Mouse (Mus musculus) intestine, embryonic 16.5 days (tissue): ENCODE measurements around the gene Pold3. TPM values are rescaled to one million over a fixed set of nuclear protein-coding genes. Genes with fewer than 3 reads are reported as not detected.
"Not testable (repeated sequence)": the region's sequence is repeated elsewhere in the genome, so short reads cannot be mapped to it uniquely, and the experiment has no call there.

Source experiments
- ATAC-seq: fragments of 200-750 bp; cut with Nextera tagmentation; 2 replicates; pipeline ENCODE4 v1.8.0; 2017; ENCODE audit warnings: moderate TSS enrichment, moderate library complexity
- H3K27ac ChIP-seq: fragments of 300-500 bp; sonication (generic); 2 replicates; pipeline ENCODE4 v1.5.1; 2014; ENCODE audit warnings: mild to moderate bottlenecking, low read length
- H3K27me3 ChIP-seq: fragments of 300-500 bp; sonication (generic); replicated peaks from 2 replicates; pipeline ENCODE4 v1.6.1; 2014; ENCODE audit warnings: low read length, control low read depth, mixed read lengths; ENCODE audit not compliant: control insufficient read depth, insufficient read depth
- H3K36me3 ChIP-seq: fragments of 300-500 bp; sonication (generic); 2 replicates; pipeline ENCODE4 v1.6.1; 2014; ENCODE audit warnings: low read length, control low read depth; ENCODE audit not compliant: control insufficient read depth, insufficient read depth
- H3K4me1 ChIP-seq: fragments of 300-500 bp; sonication (generic); 2 replicates; pipeline ENCODE4 v1.6.1; 2014; ENCODE audit warnings: low read length, control low read depth, mixed read lengths; ENCODE audit not compliant: control insufficient read depth, insufficient read depth
- H3K4me2 ChIP-seq: fragments of 300-500 bp; sonication (generic); 2 replicates; pipeline ENCODE4 v1.6.1; 2014; ENCODE audit warnings: low read depth, low read length, control low read depth
- H3K4me3 ChIP-seq: fragments of 300-500 bp; sonication (generic); 2 replicates; pipeline ENCODE4 v1.5.1; 2014; ENCODE audit warnings: mild to moderate bottlenecking, low read length
- H3K9ac ChIP-seq: fragments of 300-500 bp; sonication (generic); 2 replicates; pipeline ENCODE4 v1.6.1; 2014; ENCODE audit warnings: low read depth, low read length
- H3K9me3 ChIP-seq: fragments of 300-500 bp; sonication (generic); 2 replicates; pipeline ENCODE4 v1.6.1; 2016; ENCODE audit warnings: low read length, control low read depth; ENCODE audit not compliant: control insufficient read depth
- WGBS: fragments of 180-500 bp; shearing (Covaris S2); extraction: QIAGEN DNeasy Blood & Tissue Kit; methylation state at CpG from one replicate; pipeline ENCODE4 v1.1.7; 2014; 5-methylcytosine and 5-hydroxymethylcytosine counted together
- polyA plus RNA-seq: library from polyadenylated mRNA; unstranded; fragments of >200 nt; fragmentation: Nextera tagmentation; extraction: Ambion mirVana; gene quantifications from 2 replicates; pipeline ENCODE4 v1.2.1, GENCODE M21; 2015

Gene Pold3
- polyA plus RNA-seq, 1 experiment from 2014 or later, result 45.7 TPM

- no peaks in the 10 kb centered on the region for H3K4me1 ChIP-seq
- H3K27ac ChIP-seq, result no peak overlapping the region
- no peaks in the 10 kb centered on the region for H3K9me3 ChIP-seq
- WGBS, result 95% methylated on average over 8 of the region's 8 CpGs
- peaks cover 11% of the 10 kb centered on the region for H3K36me3 ChIP-seq
- H3K9ac ChIP-seq, result no peak overlapping the region
- ATAC-seq, result no peak
- no peak overlapping the region for H3K4me3 ChIP-seq
- no peaks in the 10 kb centered on the region for H3K27me3 ChIP-seq
- H3K4me2 ChIP-seq, result no peak overlapping the region
Measured at GRCm38 (mm10) chr7:100086159-100086755, 35.1 kb downstream of the Pold3 start.

GRCm38 (mm10) chr7:100083812-100084211 lies 37.6 kb downstream of the Pold3 start:
- H3K27me3 ChIP-seq, result no peaks in the 10 kb centered on the region
- H3K4me1 ChIP-seq, result no peaks in the 10 kb centered on the region
- no peak overlapping the region for H3K4me3 ChIP-seq
- WGBS, result 88% methylated on average over 6 of the region's 6 CpGs
- H3K27ac ChIP-seq, result no peak overlapping the region
- H3K36me3 ChIP-seq, result peaks cover 2% of the 10 kb centered on the region
- H3K4me2 ChIP-seq, result no peak overlapping the region
- no peak overlapping the region for H3K9ac ChIP-seq
- H3K9me3 ChIP-seq, result no peaks in the 10 kb centered on the region
- ATAC-seq, result no peak

- H3K4me3 ChIP-seq, result no peak overlapping the region
- H3K4me2 ChIP-seq, result no peak overlapping the region
- no peak overlapping the region for H3K27ac ChIP-seq
- no peaks in the 10 kb centered on the region for H3K4me1 ChIP-seq
- peaks cover 2% of the 10 kb centered on the region; the same call in 1 of the 2 replicates for H3K36me3 ChIP-seq
- WGBS, result 89% methylated on average over 6 of the region's 6 CpGs
- H3K9ac ChIP-seq, result no peak overlapping the region
- H3K27me3 ChIP-seq, result no peaks in the 10 kb centered on the region
- H3K9me3 ChIP-seq, result no peaks in the 10 kb centered on the region
- no peak for ATAC-seq
Measured at GRCm38 (mm10) chr7:100082836-100083235, 38.5 kb downstream of the Pold3 start.

- no peak overlapping the region for H3K4me3 ChIP-seq
- ATAC-seq, result peak; percentile 40; the same call in 1 of the 2 replicates
- peaks cover 2% of the 10 kb centered on the region; the same call in 1 of the 2 replicates for H3K36me3 ChIP-seq
- peak overlapping the region; percentile 35 for H3K27ac ChIP-seq
- 60% methylated on average over 12 of the region's 12 CpGs for WGBS
- no peaks in the 10 kb centered on the region for H3K27me3 ChIP-seq
- H3K4me2 ChIP-seq, result no peak overlapping the region
- H3K4me1 ChIP-seq, result no peaks in the 10 kb centered on the region
- no peak overlapping the region for H3K9ac ChIP-seq
- no peaks in the 10 kb centered on the region for H3K9me3 ChIP-seq
Measured at GRCm38 (mm10) chr7:100080087-100080781, 41.1 kb downstream of the Pold3 start.

- Histone ChIP-seq H3K4me3 (no peak overlapping the region), H3K9me3 (no peaks in the 10 kb centered on the region; the same call in 1 of the 2 replicates), H3K27ac (no peak overlapping the region), H3K9ac (no peak overlapping the region), H3K4me1 (peaks cover 6% of the 10 kb centered on the region; the same call in 1 of the 2 replicates), H3K27me3 (no peaks in the 10 kb centered on the region), H3K36me3 (no peaks in the 10 kb centered on the region), H3K4me2 (no peak overlapping the region)
- 92% methylated on average over 4 of the region's 4 CpGs for WGBS
- no peak for ATAC-seq
Measured at GRCm38 (mm10) chr7:100077071-100077470, 44.3 kb downstream of the Pold3 start.

- Histone ChIP-seq H3K36me3 (no peaks in the 10 kb centered on the region), H3K9me3 (no peaks in the 10 kb centered on the region; the same call in 1 of the 2 replicates), H3K4me1 (peaks cover 6% of the 10 kb centered on the region; the same call in 1 of the 2 replicates), H3K4me2 (no peak overlapping the region), H3K27me3 (no peaks in the 10 kb centered on the region), H3K9ac (no peak overlapping the region), H3K4me3 (no peak overlapping the region), H3K27ac (no peak overlapping the region)
- no peak for ATAC-seq
- WGBS, result 46% methylated on average over 5 of the region's 5 CpGs
Measured at GRCm38 (mm10) chr7:100076296-100076695, 45.1 kb downstream of the Pold3 start.

- Histone ChIP-seq H3K4me1 (peaks cover 6% of the 10 kb centered on the region; the same call in 1 of the 2 replicates), H3K4me3 (no peak overlapping the region), H3K27ac (no peak overlapping the region), H3K36me3 (no peaks in the 10 kb centered on the region), H3K4me2 (no peak overlapping the region), H3K27me3 (no peaks in the 10 kb centered on the region), H3K9me3 (no peaks in the 10 kb centered on the region; the same call in 1 of the 2 replicates), H3K9ac (no peak overlapping the region)
- 44% methylated on average over 2 of the region's 2 CpGs for WGBS
- ATAC-seq, result peak; percentile 65; the same call in 1 of the 2 replicates
Measured at GRCm38 (mm10) chr7:100073959-100074358, 47.4 kb downstream of the Pold3 start.

GRCm38 (mm10) chr7:100052991-100053390 lies 68.4 kb downstream of the Pold3 start:
- H3K4me1 ChIP-seq, H3K27me3 ChIP-seq, H3K9ac ChIP-seq, H3K9me3 ChIP-seq, H3K36me3 ChIP-seq, H3K4me3 ChIP-seq, H3K4me2 ChIP-seq, H3K27ac ChIP-seq, ATAC-seq: not testable (repeated sequence)
- WGBS, result 84% methylated on average over 2 of the region's 2 CpGs

GRCm38 (mm10) chr7:100051904-100052303 lies 69.5 kb downstream of the Pold3 start:
- H3K4me1 ChIP-seq, result no peaks in the 10 kb centered on the region
- H3K27me3 ChIP-seq, result no peaks in the 10 kb centered on the region
- WGBS, result 67% methylated on average over 4 of the region's 4 CpGs
- no peaks in the 10 kb centered on the region for H3K36me3 ChIP-seq
- no peak for ATAC-seq
- no peak overlapping the region for H3K9ac ChIP-seq
- no peak overlapping the region for H3K4me3 ChIP-seq
- H3K4me2 ChIP-seq, result no peak overlapping the region
- H3K27ac ChIP-seq, result no peak overlapping the region
- H3K9me3 ChIP-seq, result no peaks in the 10 kb centered on the region
